Mouse (Mus musculus) activated CD4-positive, CD25-positive, alpha-beta regulatory T cell, adult 9 weeks (primary cell): ENCODE results near the gene Gm20721. TPM values are rescaled to one million over a fixed set of nuclear protein-coding genes. Genes with fewer than 3 reads are reported as not detected.

ENCODE experiments used
- polyA plus RNA-seq: library from polyadenylated mRNA; unstranded; fragments of 100-300 nt; shearing (Covaris generic); gene quantifications from one replicate; pipeline ENCODE4 v1.2.1, GENCODE M21; 2017

Gene Gm20721
- 2.1 TPM for polyA plus RNA-seq

DNA sequence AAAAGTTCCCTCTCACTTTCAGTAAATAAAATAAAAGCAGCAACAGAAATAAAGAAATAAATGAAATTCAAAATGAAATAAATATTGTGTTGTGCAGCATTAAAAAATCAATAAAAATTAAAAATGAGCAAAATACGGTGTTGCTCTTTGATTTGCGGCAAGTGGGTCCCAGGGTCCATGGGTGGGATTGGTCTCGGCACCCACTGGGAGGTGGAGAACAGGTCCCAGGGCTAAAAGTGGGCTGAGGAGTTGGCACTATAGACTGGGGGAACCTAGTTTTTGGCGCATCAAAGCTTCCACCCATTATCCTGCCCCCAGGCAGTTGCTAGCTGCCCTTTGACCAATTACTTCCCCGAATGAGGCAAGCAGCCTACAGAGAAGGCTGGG is at the start of gene Gm20721:
TSS of gene Gm20721 (minus strand) at position 101 of the 387 bp plus-strand sequence.

DNA sequence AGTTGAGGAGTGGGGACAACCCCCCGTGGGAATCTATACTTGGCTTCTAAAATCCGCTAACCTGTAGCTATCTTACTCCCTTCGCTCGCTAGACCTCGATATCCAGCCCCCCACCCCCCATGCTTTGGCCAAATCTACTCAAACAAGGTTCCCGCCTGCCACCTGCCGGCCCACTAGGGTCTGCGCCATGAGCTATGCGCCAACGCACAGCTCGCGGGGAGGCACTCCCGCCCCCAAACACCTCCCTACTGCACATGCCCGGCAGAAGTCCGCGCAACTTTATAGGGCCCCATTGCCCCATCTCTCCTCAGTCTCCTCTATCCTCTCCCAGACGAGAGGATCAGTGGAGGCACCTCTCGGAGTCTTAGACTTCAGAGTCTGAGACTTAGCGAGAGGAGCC is 62.5 kb downstream of the Gm20721 start, which contains the start of gene Gnas:
TSS of gene Gnas (plus strand) at position 310 of the 400 bp plus-strand sequence.

Other genes starting within 250 kb of the Gm20721 start
- 37.5 TPM for gene Npepl1, start 236.4 kb downstream of the Gm20721 start, polyA plus RNA-seq
- 79.8 TPM for gene Gnas, start 62.4 kb downstream of the Gm20721 start, polyA plus RNA-seq
- 73.6 TPM for gene Nelfcd, start 69.1 kb upstream of the Gm20721 start, polyA plus RNA-seq
- 152 TPM for gene Ctsz, start 92.3 kb upstream of the Gm20721 start, polyA plus RNA-seq
- gene Tubb1, start 104.0 kb upstream of the Gm20721 start, polyA plus RNA-seq = not detected
- gene Atp5e, start 117.4 kb upstream of the Gm20721 start, polyA plus RNA-seq = 544 TPM
- 93.8 TPM for gene Prelid3b, start 126.4 kb upstream of the Gm20721 start, polyA plus RNA-seq